Mouse (Mus musculus): ENCODE results near the gene 4921530L21Rik.

DNA sequence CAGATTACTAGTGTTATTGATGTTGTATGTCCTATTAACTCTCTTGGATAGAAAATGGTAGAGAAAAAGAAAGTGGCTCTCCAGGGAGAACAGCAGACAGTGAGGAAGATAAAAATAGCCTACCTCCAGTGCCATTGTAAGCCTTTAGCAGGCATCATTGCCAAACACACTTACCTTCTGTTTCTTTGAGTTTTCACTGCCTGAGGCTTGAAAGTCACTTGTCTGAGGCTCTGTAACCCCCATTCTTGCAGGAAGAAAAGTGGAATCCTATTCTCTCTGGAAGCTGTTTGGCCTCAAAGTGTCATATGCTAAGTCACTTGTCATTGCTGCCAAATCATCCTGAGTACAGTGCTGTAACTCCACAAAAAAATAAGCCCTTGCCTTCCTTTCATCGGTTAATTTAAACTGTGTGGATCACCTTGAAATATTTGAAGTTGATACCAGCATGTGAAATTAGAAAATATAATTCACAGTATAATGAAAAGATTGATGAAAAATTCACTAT lies 23.6 kb downstream of the 4921530L21Rik start:
- TF ChIP-seq POLR2A (IDR thresholded peaks at IDR 0.05; ENCODE audit: control insufficient read depth in 1 of 2, insufficient read depth in 1 of 2, low read depth in 1 of 2, low read length in 2 of 2, poor library complexity in 1 of 2) (no peak), MYC (IDR thresholded peaks at IDR 0.05; ENCODE audit: low read depth, low read length) (no peak)
